Mouse (Mus musculus): ENCODE results near the gene Plekha5. TPM values are rescaled to one million over a fixed set of nuclear protein-coding genes. Genes with fewer than 3 reads are reported as not detected.

The Plekha5 gene
- total RNA-seq, 2 experiments from 2014 or later, result 1.8 to 4.8 TPM

DNA sequence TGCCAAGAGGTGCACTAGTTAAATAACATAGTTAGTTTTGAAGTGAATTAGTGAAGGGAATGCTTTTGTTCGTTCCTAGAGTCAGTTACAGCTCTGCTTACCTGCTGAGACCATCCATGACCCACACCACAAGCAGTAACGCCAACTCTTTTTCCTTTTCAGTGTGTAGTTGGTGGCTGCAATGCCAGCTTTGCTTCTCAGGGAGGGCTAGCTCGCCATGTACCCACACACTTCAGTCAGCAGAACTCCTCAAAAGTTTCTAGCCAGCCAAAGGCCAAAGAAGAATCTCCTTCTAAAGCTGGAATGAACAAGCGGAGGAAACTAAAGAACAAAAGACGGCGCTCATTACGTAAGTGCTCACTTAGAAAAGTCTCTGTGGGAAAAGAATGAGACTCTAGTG, 218.2 kb downstream of the Plekha5 start:
- no peak for ATAC-seq (ENCODE audit: poor library complexity, severe bottlenecking)

DNA sequence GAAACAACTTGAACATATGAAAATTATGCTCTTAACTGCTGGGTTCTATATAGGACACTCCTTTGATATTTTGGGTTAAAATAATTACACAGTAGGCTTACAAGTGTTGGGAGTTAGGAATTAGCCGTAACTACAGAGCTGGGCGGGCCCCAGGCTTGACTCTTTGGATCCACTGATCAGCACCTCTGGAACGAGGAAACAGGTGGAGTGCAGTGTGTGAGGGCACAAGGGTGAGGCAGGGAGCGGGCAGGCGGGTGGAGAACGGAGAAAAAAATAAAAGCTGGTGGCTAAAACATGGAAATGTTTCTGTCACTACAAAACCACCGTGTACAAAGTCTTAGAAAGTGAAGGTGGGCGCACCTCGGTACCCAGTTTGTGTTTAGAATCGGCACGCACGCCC, 218.8 kb downstream of the Plekha5 start:
- ATAC-seq (ENCODE audit: poor library complexity, severe bottlenecking), result no peak

DNA sequence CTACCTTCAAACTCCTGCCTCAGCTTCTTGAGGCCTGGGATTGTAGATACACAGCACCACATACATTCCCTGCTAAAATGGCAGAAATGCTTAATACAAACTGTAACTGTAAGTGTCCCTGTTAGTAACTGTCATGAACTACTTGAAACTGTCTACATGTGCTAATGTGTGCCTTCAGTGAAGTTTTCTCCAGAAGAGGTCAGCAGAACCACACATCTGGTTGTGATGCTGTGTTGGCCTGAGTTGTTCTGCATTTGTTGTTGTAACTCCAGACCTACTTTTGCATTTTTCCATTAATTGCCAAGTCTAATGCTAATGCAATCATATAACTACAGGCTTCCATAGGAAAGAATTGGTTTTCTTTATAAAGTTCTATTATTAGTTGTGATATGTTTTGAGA, 222.1 kb downstream of the Plekha5 start:
- no peak for ATAC-seq (ENCODE audit: poor library complexity, severe bottlenecking)

Other genes with a start within 250 kb of the Plekha5 start
- 31.5 and 34.2 TPM in 2 replicates for gene Aebp2, start 198.6 kb downstream of the Plekha5 start, total RNA-seq (2015)
- gene Aebp2, start 198.6 kb downstream of the Plekha5 start, total RNA-seq (2017), result 40.5 and 49.7 TPM in 2 replicates